Mouse (Mus musculus) neural tube, embryonic 14.5 days (tissue): Measurements from ENCODE around the gene Samd8. TPM values are rescaled to one million over a fixed set of nuclear protein-coding genes. Genes with fewer than 3 reads are reported as not detected.

Source experiments
- ATAC-seq: fragments of 200-750 bp; cut with Nextera tagmentation; 2 replicates; pipeline ENCODE4 v1.8.0; 2017; ENCODE audit warnings: low read depth, mild to moderate bottlenecking, moderate TSS enrichment, moderate library complexity
- H3K27ac ChIP-seq: fragments of 300-500 bp; sonication (generic); 2 replicates; pipeline ENCODE4 v1.5.1; 2014; ENCODE audit warnings: low read depth, mild to moderate bottlenecking, control low read depth, low read length, moderate library complexity, mixed read lengths
- H3K27me3 ChIP-seq: fragments of 300-500 bp; sonication (generic); 2 replicates; pipeline ENCODE4 v1.6.1; 2014; ENCODE audit warnings: low read length; ENCODE audit not compliant: control insufficient read depth, insufficient read depth
- H3K36me3 ChIP-seq: fragments of 300-500 bp; sonication (generic); 2 replicates; pipeline ENCODE4 v1.6.1; 2014; ENCODE audit warnings: low read length, mixed read lengths; ENCODE audit not compliant: control insufficient read depth, insufficient read depth
- H3K4me1 ChIP-seq: fragments of 300-500 bp; sonication (generic); 2 replicates; pipeline ENCODE4 v1.6.1; 2014; ENCODE audit warnings: low read length; ENCODE audit not compliant: control insufficient read depth, insufficient read depth
- H3K4me2 ChIP-seq: fragments of 300-500 bp; sonication (generic); 2 replicates; pipeline ENCODE4 v1.6.1; 2014; ENCODE audit warnings: mild to moderate bottlenecking, low read depth, low read length, control low read depth
- H3K4me3 ChIP-seq: fragments of 300-500 bp; sonication (generic); 2 replicates; pipeline ENCODE4 v1.5.1; 2014; ENCODE audit warnings: low read depth, low read length, control low read depth, mixed read lengths
- H3K9ac ChIP-seq: fragments of 300-500 bp; sonication (generic); replicated peaks from 2 replicates; pipeline ENCODE4 v1.6.1; 2014; ENCODE audit warnings: low read depth, mild to moderate bottlenecking, control low read depth, low read length, mixed read lengths
- H3K9me3 ChIP-seq: fragments of 300-500 bp; sonication (generic); 2 replicates; pipeline ENCODE4 v1.6.1; 2016; ENCODE audit warnings: low read length; ENCODE audit not compliant: control insufficient read depth
- WGBS: fragments of 180-500 bp; shearing (Covaris S2); extraction: QIAGEN DNeasy Blood & Tissue Kit; methylation state at CpG from one replicate; pipeline ENCODE4 v1.1.7; 2014; 5-methylcytosine and 5-hydroxymethylcytosine counted together
- polyA plus RNA-seq: library from polyadenylated mRNA; unstranded; fragments of >200 nt; fragmentation: Nextera tagmentation; extraction: Ambion mirVana; gene quantifications from 2 replicates; pipeline ENCODE4 v1.2.1, GENCODE M21; 2014

The Samd8 gene
- polyA plus RNA-seq, 1 experiment from 2014 or later: 26.6 TPM

DNA sequence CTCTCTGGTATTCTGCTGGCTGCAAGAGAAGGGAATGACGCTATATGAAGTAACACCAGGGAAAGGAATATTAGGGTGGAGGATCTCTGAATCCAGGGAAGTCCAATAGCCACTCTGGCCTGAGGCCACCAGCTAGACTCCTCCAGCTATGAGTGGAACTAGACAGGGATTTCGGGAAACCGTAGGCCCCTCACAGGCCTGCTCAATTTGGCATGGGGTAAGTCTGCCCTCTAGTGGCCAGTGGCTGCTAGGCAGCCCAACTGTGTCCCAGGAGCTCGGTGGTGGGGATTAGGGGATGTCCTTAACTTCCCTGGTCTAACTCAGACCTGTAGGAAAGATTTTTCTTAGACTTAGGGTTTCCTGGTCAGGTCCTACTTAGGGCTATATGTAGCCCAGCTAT lies 8.5 kb upstream of the Samd8 start:
- H3K4me3 ChIP-seq: no peak overlapping the region
- H3K27ac ChIP-seq: no peak overlapping the region
- H3K4me1 ChIP-seq: no peaks in the 10 kb centered on the region
- 12% methylated on average over 4 of the region's 4 CpGs for WGBS
- H3K4me2 ChIP-seq: no peak overlapping the region
- H3K9me3 ChIP-seq: no peaks in the 10 kb centered on the region
- H3K27me3 ChIP-seq: no peaks in the 10 kb centered on the region
- H3K36me3 ChIP-seq: no peaks in the 10 kb centered on the region
- ATAC-seq: peak; percentile 88
- no peak overlapping the region for H3K9ac ChIP-seq

DNA sequence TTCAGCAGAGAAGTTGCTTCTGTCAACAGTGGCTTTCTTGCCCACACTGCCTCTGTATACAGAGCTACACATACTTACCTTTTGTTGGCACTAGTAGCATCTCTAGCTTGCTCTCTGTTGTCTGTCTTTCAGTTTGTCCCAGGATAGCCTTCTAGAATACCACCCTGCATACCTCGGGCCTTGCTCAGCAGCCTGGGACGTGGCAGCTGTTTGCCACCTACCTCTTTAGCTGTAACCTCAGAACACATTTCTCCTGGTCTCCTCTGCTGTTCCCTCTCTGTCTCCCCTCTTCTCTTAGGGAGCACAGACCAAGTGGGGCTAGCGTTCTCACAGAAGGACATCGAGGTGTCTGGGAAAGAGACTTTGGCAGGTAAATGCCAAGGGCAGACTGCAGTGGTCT lies 7.9 kb upstream of the Samd8 start:
- H3K9ac ChIP-seq: no peak overlapping the region
- no peak for ATAC-seq
- no peak overlapping the region for H3K4me2 ChIP-seq
- no peaks in the 10 kb centered on the region for H3K36me3 ChIP-seq
- no peaks in the 10 kb centered on the region for H3K27me3 ChIP-seq
- 90% methylated on average over 4 of the region's 4 CpGs for WGBS
- H3K4me1 ChIP-seq: no peaks in the 10 kb centered on the region
- H3K9me3 ChIP-seq: no peaks in the 10 kb centered on the region
- no peak overlapping the region for H3K27ac ChIP-seq
- H3K4me3 ChIP-seq: no peak overlapping the region

DNA sequence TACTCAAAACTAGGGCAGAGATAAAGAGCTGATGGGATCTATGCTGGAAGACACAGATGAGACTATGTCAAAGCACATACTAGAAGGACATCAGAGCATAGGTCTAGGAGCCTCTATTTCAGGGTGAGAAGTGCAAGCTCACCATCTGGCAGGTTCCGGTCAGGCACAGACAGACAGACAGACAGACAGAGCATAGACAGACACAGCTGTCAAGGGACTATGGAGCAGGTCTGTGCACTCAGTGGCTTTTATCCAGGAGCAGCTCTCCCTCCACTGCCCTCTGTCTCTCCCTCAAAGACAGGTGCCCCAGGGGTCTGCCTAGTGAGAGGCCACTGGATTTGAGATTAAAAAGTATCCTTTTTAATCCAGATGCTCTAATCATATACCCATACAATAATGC lies 6.2 kb upstream of the Samd8 start:
- no peak for ATAC-seq
- H3K9ac ChIP-seq: no peak overlapping the region
- no peaks in the 10 kb centered on the region for H3K27me3 ChIP-seq
- no peaks in the 10 kb centered on the region for H3K4me1 ChIP-seq
- no peak overlapping the region for H3K4me2 ChIP-seq
- no peak overlapping the region for H3K4me3 ChIP-seq
- 82% methylated on average over 1 of the region's 1 CpGs for WGBS
- H3K27ac ChIP-seq: no peak overlapping the region
- H3K9me3 ChIP-seq: no peaks in the 10 kb centered on the region
- no peaks in the 10 kb centered on the region for H3K36me3 ChIP-seq

DNA sequence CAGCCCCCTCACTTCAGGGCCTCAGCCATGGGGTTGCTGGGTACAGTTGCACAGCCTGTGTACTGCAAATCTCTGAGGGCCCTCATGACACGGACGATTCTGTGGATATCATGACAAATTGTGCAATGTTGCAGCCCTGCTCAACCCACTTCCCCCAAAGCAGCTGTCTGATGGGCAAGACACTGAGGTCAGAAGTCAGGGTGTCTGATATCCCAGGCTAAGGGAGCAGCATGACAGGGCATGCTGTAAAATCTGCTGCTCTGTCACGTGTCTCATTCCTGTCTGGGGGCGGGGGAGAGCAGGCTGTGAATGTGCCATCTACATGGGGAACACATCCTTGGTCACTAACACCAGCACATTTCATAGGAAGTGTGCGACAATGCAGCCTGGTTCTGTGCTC lies 5.2 kb upstream of the Samd8 start:
- H3K27me3 ChIP-seq: no peaks in the 10 kb centered on the region
- WGBS: 77% methylated on average over 5 of the region's 5 CpGs
- H3K27ac ChIP-seq: no peak overlapping the region
- no peak overlapping the region for H3K4me3 ChIP-seq
- no peaks in the 10 kb centered on the region for H3K4me1 ChIP-seq
- no peaks in the 10 kb centered on the region for H3K9me3 ChIP-seq
- no peak overlapping the region for H3K9ac ChIP-seq
- no peak for ATAC-seq
- no peaks in the 10 kb centered on the region for H3K36me3 ChIP-seq
- no peak overlapping the region for H3K4me2 ChIP-seq

DNA sequence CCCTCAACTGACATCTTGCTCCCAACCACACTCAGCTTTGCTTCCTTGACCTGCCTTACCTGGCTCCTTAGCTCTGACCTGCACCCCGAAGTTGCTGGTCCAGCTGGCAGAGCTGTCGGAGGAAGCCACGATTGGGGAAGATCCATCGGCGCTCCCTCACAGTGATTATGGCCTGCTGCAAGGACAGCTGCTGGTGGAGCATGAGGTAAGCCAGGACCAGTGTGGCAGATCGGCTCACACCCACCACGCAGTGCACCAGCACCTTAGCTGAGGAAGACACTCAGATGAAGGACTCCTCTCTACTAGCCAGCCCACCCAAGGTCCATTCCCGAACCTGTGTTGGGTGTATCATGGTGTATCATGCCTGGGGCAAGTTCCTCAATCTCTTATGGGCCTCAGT lies 4.1 kb upstream of the Samd8 start:
- H3K4me1 ChIP-seq: no peaks in the 10 kb centered on the region
- H3K27ac ChIP-seq: no peak overlapping the region
- no peak overlapping the region for H3K9ac ChIP-seq
- no peak overlapping the region for H3K4me2 ChIP-seq
- no peaks in the 10 kb centered on the region for H3K9me3 ChIP-seq
- H3K36me3 ChIP-seq: no peaks in the 10 kb centered on the region
- ATAC-seq: no peak
- no peaks in the 10 kb centered on the region for H3K27me3 ChIP-seq
- no peak overlapping the region for H3K4me3 ChIP-seq
- 92% methylated on average over 8 of the region's 8 CpGs for WGBS

DNA sequence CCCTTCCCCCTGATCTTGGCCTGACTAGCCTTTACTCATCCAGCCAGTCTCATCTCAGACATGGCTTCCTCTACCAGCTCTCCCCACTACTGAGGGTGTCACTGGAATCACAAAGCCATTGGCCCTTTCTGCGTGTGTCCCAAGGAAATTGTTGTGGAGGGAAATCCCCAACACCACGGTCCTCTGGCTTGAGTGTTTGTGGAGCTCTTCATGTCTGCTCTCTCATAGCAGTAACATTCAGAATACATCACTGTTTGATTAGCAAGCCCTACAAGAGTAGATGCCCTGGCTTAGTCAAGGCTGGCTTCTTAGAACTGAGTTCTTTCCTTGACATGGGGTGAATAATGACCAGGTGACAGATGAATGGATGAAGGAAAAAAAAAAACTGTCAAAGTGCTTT lies 3.5 kb upstream of the Samd8 start:
- Histone ChIP-seq H3K27ac (no peak overlapping the region), H3K36me3 (no peaks in the 10 kb centered on the region), H3K4me3 (no peak overlapping the region), H3K27me3 (no peaks in the 10 kb centered on the region), H3K4me1 (peaks cover 3% of the 10 kb centered on the region; the same call in 1 of the 2 replicates), H3K9me3 (no peaks in the 10 kb centered on the region), H3K4me2 (no peak overlapping the region), H3K9ac (no peak overlapping the region)
- ATAC-seq: no peak
- WGBS: 87% methylated on average over 2 of the region's 2 CpGs

DNA sequence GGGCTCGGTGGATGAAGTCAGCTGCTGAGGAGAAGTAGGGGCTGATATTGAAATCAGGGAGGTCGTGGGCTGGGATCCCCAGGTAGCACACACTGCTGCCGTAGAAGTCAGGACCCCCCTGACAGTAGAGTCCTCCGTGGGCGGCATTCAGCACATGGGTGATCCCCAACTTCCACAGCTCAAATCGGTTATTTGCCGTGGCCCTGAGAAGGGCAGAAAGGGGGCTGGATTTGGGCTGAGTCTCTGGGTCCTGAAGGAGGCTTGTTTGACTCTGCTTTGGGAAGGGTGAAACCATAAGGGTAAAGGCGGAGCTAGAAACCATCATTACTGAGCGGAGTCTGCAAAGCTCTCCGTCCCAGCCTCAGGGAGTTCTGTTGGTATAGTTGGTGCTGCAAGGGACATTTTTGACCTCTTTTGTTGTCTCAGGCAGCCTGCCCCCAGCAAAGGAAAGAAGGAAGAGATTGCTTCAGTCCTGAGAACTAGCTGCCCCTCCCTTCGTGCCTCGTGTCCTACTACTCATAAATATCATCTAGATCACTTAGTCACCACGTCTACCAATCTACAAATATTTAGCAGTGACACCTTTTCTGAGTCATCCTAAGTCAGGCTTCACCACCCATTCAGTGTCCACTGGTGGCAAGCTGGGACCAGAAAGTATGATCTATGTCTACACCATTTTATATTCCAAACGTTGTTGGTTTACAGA lies 2.7 kb upstream of the Samd8 start:
- H3K27ac ChIP-seq: no peak overlapping the region
- no peak overlapping the region for H3K4me2 ChIP-seq
- no peaks in the 10 kb centered on the region for H3K27me3 ChIP-seq
- no peak overlapping the region for H3K4me3 ChIP-seq
- ATAC-seq: no peak
- no peaks in the 10 kb centered on the region for H3K9me3 ChIP-seq
- H3K4me1 ChIP-seq: peaks cover 8% of the 10 kb centered on the region
- 77% methylated on average over 14 of the region's 14 CpGs for WGBS
- H3K9ac ChIP-seq: no peak overlapping the region
- H3K36me3 ChIP-seq: no peaks in the 10 kb centered on the region

DNA sequence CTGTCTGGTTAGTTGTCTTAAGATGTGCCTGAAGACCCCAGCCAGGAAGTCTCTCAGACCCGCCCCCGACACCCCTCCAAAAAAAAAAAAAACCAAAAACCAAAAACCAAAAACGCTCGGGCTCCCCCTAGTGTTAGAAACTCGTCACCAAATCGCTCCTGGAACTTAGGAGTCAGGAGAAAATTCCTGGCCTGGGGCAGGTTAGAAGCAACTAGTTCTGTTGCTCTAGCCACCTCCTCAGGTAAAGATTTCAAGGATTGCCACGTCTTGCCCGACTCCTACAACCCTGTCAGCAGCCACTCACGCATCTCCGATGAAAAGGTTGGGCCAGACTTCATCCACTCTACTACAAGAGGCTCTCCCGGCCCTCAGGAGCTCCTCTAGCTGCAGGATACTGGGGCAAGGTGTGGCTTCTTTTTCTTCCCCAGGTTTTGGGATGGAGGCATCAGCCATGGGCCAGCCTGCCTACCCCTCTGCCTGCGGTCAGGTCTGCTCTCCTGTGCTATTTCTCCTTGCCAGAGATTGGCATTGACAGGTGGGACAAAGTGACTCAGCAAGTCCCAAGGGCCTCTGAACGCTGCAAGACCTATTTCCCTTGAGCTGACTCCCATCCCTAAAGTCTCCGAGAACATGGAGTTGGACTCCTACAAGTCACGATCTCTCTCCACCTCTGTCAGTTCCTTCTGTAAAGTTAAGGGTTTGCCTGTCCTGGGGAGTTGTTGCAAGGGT lies 2.0 kb upstream of the Samd8 start:
- H3K27ac ChIP-seq: no peak overlapping the region
- no peaks in the 10 kb centered on the region for H3K36me3 ChIP-seq
- H3K4me2 ChIP-seq: no peak overlapping the region
- H3K4me1 ChIP-seq: peaks cover 12% of the 10 kb centered on the region
- H3K27me3 ChIP-seq: no peaks in the 10 kb centered on the region
- no peaks in the 10 kb centered on the region for H3K9me3 ChIP-seq
- H3K9ac ChIP-seq: no peak overlapping the region
- H3K4me3 ChIP-seq: no peak overlapping the region
- no peak for ATAC-seq
- WGBS: 44% methylated on average over 15 of the region's 15 CpGs

DNA sequence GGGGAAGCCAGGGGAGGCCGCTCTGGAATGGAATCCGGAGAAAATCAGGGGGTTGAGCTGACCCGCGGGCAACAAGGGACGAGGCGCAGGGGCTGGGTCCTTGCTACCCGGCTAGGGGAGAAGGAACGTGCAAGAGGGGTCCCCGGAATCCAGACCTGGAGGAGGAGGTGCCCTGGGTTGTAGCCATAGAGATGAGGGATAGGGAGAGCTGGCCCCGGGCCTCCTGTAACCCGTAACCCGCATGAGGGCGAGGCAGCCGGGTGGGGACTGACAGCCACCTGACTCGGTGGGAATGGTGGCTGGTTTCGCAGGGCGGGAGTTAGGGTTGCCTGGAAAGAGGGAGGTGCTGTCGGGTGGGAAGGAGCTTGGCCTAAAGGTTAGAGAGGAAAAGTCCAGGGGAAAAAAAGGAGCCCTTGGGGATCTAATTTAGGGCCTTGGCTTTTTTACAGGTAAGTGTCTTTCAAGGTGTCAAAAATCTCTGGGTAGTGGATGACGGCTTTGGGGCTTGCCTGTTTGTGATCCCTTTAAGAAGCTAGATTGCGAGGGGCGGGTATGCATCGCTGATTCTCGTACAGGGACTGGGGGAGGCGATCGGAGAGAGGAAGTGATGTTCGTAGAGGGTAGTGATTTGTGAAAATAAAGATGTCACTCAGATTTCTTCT lies 681 bp downstream of the Samd8 start, which contains the start of gene Dusp13:
TSS of gene Dusp13 (minus strand) at position 301 of the 662 bp plus-strand sequence.
- peak; percentile 71 for ATAC-seq
- WGBS: under 1% methylated on average over 26 of the region's 26 CpGs
- peak within 1 kb of the TSS; percentile 86 for H3K9ac ChIP-seq

More for the DNA sequence above, 681 bp downstream of the Samd8 start, which contains the start of gene Dusp13:
- H3K27ac ChIP-seq: peak within 1 kb of the TSS; percentile 86
- peak within 1 kb of the TSS; percentile 65 for H3K4me2 ChIP-seq
- H3K4me1 ChIP-seq: peaks cover 12% of the 10 kb centered on the region
- H3K9me3 ChIP-seq: no peaks in the 10 kb centered on the region
- H3K27me3 ChIP-seq: no peaks in the 10 kb centered on the region
- H3K36me3 ChIP-seq: no peaks in the 10 kb centered on the region
- peak within 1 kb of the TSS; percentile 95 for H3K4me3 ChIP-seq
